Mouse (Mus musculus): Measurements from ENCODE around the gene 1700067K01Rik.

DNA sequence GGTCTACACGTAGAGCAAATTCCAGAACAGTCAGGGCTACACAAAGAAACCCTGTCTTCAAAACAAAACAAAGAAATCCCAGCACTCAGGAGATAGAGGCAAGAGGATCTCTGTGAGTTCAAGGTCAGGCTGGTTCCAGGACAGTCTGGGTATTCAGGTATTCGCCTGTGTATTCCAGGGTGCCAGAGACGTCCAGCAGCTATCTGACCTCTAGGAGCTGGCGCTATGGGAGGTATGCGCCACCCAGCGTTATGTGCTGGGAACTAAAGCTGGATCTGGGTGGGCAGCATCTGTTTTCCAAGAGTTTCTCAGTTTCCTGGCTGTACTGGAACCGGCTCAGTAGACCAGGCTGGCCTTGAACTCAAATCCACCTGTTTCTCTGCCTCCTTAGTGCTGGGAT, 7.1 kb downstream of the 1700067K01Rik start:
- TF ChIP-seq CTCF (IDR thresholded peaks at IDR 0.05; ENCODE audit: control insufficient read depth, insufficient read depth, insufficient read length) (peak; percentile 21), MAX (IDR thresholded peaks at IDR 0.05) (no peak)
